13 mouse cellular contexts compared by ENCODE assay signal in genomic region chr10:18941908-18942307, GRCm38 (mm10).
"Had no signal": no experiment of that assay in that cellular context is flagged by ENCODE, and none has a peak within 500 bp of the region (broad histone marks: within the 10 kb centered on the region; RNA-seq: fewer than 3 reads in every experiment).

No protein-coding gene starts in this region.

- ATAC-seq: midbrain, embryonic 16.5 days had no signal

- H3K4me3 ChIP-seq: kidney, embryonic 15.5 days; limb, embryonic 12.5 days; liver, embryonic 15.5 days; stomach, embryonic 15.5 days had no signal

- H3K36me3 ChIP-seq: kidney, embryonic 15.5 days; limb, embryonic 12.5 days; liver, embryonic 15.5 days; stomach, embryonic 15.5 days had no signal

- H3K27ac ChIP-seq: kidney, embryonic 15.5 days; limb, embryonic 12.5 days; liver, embryonic 15.5 days; stomach, embryonic 15.5 days had no signal

- H3K4me2 ChIP-seq: kidney, embryonic 15.5 days; limb, embryonic 12.5 days; liver, embryonic 15.5 days; lung, embryonic 14.5 days; midbrain, embryonic 11.5 days; stomach, embryonic 15.5 days had no signal

- H3K27me3 ChIP-seq: kidney, embryonic 15.5 days; limb, embryonic 12.5 days; liver, embryonic 15.5 days; stomach, embryonic 15.5 days had no signal

- H3K4me1 ChIP-seq: kidney, embryonic 15.5 days; limb, embryonic 12.5 days; liver, embryonic 15.5 days; stomach, embryonic 15.5 days had no signal

- DNase-seq: kidney, adult 18-20 months; kidney, postnatal 25 days; lung, embryonic 14.5 days; lung, postnatal 10 days; right cerebral cortex, postnatal 14 days; thymus, adult 2 months; thymus, postnatal 25 days had no signal

- H3K9ac ChIP-seq: kidney, embryonic 15.5 days; limb, embryonic 12.5 days; liver, embryonic 15.5 days; lung, embryonic 14.5 days; stomach, embryonic 15.5 days had no signal

- H3K9me3 ChIP-seq: kidney, embryonic 15.5 days; limb, embryonic 12.5 days; liver, embryonic 15.5 days; stomach, embryonic 15.5 days had no signal
